Mouse (Mus musculus): ENCODE data around the gene Nptx2.

DNA sequence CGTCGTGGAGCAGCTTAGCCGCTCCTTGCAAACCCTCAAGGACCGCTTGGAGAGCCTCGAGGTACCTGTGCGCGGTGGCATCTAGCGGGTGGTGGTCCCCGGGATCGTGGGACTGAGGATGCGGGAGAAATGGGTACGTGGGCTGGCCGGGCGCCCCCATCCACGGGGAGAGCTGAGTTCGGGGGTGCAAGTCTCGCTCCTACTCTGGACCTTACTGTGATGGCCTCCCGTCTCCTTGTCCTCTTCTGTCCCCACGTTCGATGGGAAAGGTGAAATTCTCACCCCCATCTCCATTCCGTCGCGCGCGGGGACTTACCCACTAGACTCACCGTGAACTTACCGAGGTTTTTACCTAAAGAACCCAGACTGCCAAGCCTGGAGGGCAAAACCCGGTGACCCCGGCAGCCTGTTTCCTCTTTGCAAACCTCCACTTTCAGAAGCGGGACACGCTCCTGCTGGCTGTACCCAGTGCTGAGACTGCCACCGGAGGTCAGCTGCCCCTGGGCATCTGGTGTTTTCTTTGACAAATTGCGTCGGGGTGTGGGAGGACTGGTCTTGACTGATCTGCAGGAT is 807 bp downstream of the Nptx2 start:
- TF ChIP-seq CTCF (IDR thresholded peaks at IDR 0.05; ENCODE audit: low read depth) = no peak
- TF ChIP-seq EP300 (IDR thresholded peaks at IDR 0.05; ENCODE audit: low read depth) = no peak

Measured in liver, embryonic 14.5 days (tissue).